Mouse (Mus musculus): ENCODE measurements around the gene Aldob. TPM values are rescaled to one million over a fixed set of nuclear protein-coding genes. Genes with fewer than 3 reads are reported as not detected.
A peak's percentile ranks its signal among the peaks of the same experiment; 100 is the strongest.

Gene Aldob
- total and polyA plus RNA-seq, 3 experiments = 0.72 to 3.9 (median 2.0) TPM

DNA sequence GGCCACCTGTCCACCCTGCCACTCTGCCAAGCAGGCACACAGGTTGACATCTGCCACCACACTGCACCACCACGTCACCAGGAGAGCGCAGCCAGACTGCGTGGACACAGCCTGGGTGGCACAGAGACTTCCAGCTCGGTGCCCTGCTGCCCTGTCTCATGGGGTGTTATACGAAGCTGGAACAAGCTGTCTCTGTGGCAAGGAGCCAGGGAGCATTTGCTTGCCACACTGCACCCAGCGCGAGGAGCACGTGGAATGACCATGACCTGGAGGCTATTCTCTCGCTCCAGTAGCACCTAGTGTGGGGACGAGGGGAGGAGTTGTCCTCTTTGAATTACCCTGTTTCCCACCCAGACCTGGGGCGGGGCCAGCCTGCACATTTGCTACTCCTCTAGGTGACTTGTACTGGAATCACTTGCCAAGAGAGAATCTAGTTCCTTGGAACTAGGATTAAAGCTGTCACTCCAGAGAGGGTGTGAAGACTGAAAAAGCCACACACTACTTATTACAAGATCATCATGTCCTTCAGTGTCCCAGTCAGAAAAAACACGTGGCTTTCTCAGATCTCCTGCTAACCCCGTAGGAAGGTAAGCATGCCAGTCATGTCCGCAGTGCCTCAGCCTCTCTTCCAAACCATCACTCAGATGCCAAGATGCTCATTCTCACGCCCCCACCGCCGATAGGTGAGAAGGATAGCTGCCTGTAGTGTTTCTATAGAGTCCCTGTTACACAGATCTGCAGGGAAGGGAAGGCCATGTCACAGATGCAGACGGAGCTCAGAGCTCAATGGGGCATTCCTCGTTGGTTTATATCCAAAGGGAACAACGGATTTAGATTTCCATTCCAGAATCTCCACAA is 10.8 kb upstream of the Aldob start:
- no peaks in the 10 kb centered on the region for H3K36me3 ChIP-seq (ENCODE audit: control insufficient read depth, insufficient read depth, low read length)
- TF ChIP-seq CTCF (IDR thresholded peaks at IDR 0.05) (no peak), EP300 (IDR thresholded peaks at IDR 0.05; ENCODE audit: insufficient read depth, low read depth, low read length) (peak; percentile 99), POLR2A (IDR thresholded peaks at IDR 0.05; ENCODE audit: insufficient read depth, low read depth, low read length) (peak; percentile 42; the same call in 1 of the 2 replicates)
- no peaks in the 10 kb centered on the region for H3K27me3 ChIP-seq (ENCODE audit: control insufficient read depth, insufficient read depth, low read length)
- intact Hi-C loops (cut with DNase I) = no loop called here
- H3K4me1 ChIP-seq (ENCODE audit: control insufficient read depth, insufficient read depth, low read length) = peaks cover 1% of the 10 kb centered on the region; the same call in 1 of the 2 replicates
- H3K9ac ChIP-seq (ENCODE audit: low read depth, low read length) = peak overlapping the region; percentile 33; the same call in 1 of the 2 replicates
- DNase-seq = peak; percentile 64 to 79
- H3K79me2 ChIP-seq (replicated peaks; ENCODE audit: control insufficient read depth, insufficient read depth, low read length) = no peaks in the 10 kb centered on the region
- 52% methylated on average over 20 of the region's 20 CpGs for WGBS
- peak overlapping the region; percentile 45; the same call in 1 of the 2 replicates for H3K27ac ChIP-seq
- no peak overlapping the region for H3K4me3 ChIP-seq

DNA sequence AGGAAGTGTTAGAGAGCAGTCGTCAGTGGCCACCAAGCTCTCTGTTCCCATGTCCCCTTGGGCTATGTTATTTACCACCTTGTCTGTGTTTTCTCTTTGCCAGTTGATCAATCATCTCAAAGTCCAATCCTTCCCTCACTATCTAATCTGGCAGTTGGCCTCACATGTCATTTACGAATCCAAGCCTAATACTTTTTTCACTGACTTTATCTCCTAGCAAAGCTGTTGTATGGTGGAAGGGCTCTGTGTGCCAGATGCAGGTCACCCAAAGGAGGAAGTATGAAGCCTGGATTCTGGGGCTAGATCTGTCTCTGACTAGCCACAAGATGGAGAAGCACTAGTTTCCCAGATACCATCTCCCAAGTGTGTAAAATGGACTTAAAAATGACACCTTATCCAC is 8.8 kb upstream of the Aldob start:
- no peak overlapping the region for H3K4me3 ChIP-seq
- no peaks in the 10 kb centered on the region for H3K79me2 ChIP-seq (replicated peaks; ENCODE audit: control insufficient read depth, insufficient read depth, low read length)
- H3K27ac ChIP-seq = no peak overlapping the region
- no peaks in the 10 kb centered on the region for H3K27me3 ChIP-seq (ENCODE audit: control insufficient read depth, insufficient read depth, low read length)
- H3K36me3 ChIP-seq (ENCODE audit: control insufficient read depth, insufficient read depth, low read length) = no peaks in the 10 kb centered on the region
- no peak overlapping the region for H3K9ac ChIP-seq (ENCODE audit: low read depth, low read length)
- peaks cover 1% of the 10 kb centered on the region; the same call in 1 of the 2 replicates for H3K4me1 ChIP-seq (ENCODE audit: control insufficient read depth, insufficient read depth, low read length)
- intact Hi-C loops (cut with DNase I) = no loop called here
- WGBS = 56% methylated on average over 2 of the region's 2 CpGs
- no peak for TF ChIP-seq POLR2A (IDR thresholded peaks at IDR 0.05; ENCODE audit: insufficient read depth, low read depth, low read length)
- no peak for TF ChIP-seq EP300 (IDR thresholded peaks at IDR 0.05; ENCODE audit: insufficient read depth, low read depth, low read length)
- TF ChIP-seq CTCF (IDR thresholded peaks at IDR 0.05) = no peak
- DNase-seq = no peak

DNA sequence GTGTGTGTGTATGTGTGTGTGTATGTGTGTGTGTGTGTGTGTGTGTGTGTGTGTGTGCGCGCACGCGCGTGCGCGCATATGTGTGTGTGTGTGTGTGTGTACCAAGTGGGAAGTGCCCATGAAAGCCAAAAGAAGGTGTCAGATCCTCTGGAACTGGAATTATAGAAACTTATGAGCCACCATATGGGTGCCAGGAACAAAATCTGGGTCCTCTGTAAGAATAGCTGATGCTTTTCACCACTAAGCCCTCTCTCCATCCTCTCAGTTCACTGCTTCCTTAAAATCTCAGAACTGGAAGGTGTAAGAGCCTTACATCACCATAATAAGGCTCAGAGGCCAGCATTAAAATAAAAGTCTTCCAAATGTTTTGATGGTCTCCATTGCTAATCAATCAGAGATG is 8.0 kb upstream of the Aldob start:
- H3K4me1 ChIP-seq (ENCODE audit: control insufficient read depth, insufficient read depth, low read length) = peaks cover 1% of the 10 kb centered on the region; the same call in 1 of the 2 replicates
- H3K79me2 ChIP-seq (replicated peaks; ENCODE audit: control insufficient read depth, insufficient read depth, low read length) = no peaks in the 10 kb centered on the region
- H3K36me3 ChIP-seq (ENCODE audit: control insufficient read depth, insufficient read depth, low read length) = no peaks in the 10 kb centered on the region
- no peak for DNase-seq
- no peak overlapping the region for H3K27ac ChIP-seq
- intact Hi-C loops (cut with DNase I) = no loop called here
- H3K9ac ChIP-seq (ENCODE audit: low read depth, low read length) = no peak overlapping the region
- WGBS = 98% methylated on average over 7 of the region's 7 CpGs
- no peaks in the 10 kb centered on the region for H3K27me3 ChIP-seq (ENCODE audit: control insufficient read depth, insufficient read depth, low read length)
- no peak overlapping the region for H3K4me3 ChIP-seq
- TF ChIP-seq CTCF (IDR thresholded peaks at IDR 0.05) = no peak

DNA sequence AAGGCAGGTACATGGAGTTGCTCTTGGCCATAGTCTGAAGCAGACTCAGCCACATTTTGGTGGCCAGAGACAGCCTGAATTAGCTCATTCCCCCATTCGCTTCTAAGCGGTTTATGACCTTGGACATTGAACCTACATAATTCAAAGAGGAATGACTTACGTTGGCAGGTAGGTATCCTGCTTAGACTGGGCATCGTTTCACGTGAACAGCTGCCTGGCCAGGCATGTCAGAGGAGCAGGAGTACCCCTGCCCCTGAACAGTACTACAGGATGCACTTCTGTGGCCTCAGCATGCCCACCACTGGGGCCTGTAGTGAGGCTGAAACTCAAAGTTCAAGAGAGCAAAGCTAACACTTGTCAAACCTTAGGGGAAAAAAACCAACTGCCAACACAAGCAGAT is 4.0 kb upstream of the Aldob start:
- H3K27me3 ChIP-seq (ENCODE audit: control insufficient read depth, insufficient read depth, low read length) = no peaks in the 10 kb centered on the region
- DNase-seq = no peak
- no peaks in the 10 kb centered on the region for H3K79me2 ChIP-seq (replicated peaks; ENCODE audit: control insufficient read depth, insufficient read depth, low read length)
- no peak overlapping the region for H3K9ac ChIP-seq (ENCODE audit: low read depth, low read length)
- H3K4me3 ChIP-seq = no peak overlapping the region
- H3K27ac ChIP-seq = no peak overlapping the region
- 89% methylated on average over 5 of the region's 5 CpGs for WGBS
- H3K4me1 ChIP-seq (ENCODE audit: control insufficient read depth, insufficient read depth, low read length) = no peaks in the 10 kb centered on the region
- TF ChIP-seq EP300 (IDR thresholded peaks at IDR 0.05; ENCODE audit: insufficient read depth, low read depth, low read length) (no peak), POLR2A (IDR thresholded peaks at IDR 0.05; ENCODE audit: insufficient read depth, low read depth, low read length) (no peak), CTCF (IDR thresholded peaks at IDR 0.05) (no peak)
- H3K36me3 ChIP-seq (ENCODE audit: control insufficient read depth, insufficient read depth, low read length) = no peaks in the 10 kb centered on the region
- intact Hi-C loops (cut with DNase I) = no loop called here

DNA sequence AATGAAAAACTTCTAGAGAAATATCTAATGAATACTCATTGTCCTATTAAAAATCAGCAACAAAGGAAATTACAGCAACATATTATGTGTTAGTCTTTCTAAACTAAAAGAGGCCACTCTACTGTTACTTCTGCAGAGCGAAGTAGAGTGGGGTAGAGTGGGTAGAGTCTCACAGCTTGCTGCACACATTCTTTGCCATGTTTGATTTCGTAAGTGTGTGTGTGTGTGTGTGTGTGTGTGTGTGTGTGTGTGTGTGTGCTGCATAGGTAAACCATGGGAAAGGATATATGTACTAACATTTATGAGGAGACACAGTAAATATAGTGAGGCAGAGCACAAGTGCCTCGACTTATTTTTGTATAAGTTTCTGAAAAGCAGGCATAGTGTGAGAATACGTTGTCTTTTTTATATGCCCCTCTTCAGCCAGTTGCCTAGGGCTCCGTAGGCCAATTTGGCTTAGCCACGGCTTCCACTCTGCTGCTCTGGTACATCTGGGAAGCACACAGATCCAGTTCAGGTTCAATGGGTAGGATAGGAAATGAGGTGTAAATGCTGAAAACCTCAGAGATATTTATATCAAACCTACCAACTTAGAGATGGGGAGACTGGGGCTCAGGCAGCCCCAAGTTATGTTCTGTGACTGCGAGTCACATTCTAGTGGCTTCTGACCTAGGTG is 1.7 kb downstream of the Aldob start:
- Histone ChIP-seq H3K9ac (ENCODE audit: low read depth, low read length) (no peak overlapping the region), H3K79me2 (replicated peaks; ENCODE audit: control insufficient read depth, insufficient read depth, low read length) (no peaks in the 10 kb centered on the region), H3K27me3 (ENCODE audit: control insufficient read depth, insufficient read depth, low read length) (no peaks in the 10 kb centered on the region), H3K4me3 (no peak overlapping the region), H3K27ac (no peak overlapping the region), H3K36me3 (ENCODE audit: control insufficient read depth, insufficient read depth, low read length) (no peaks in the 10 kb centered on the region), H3K4me1 (ENCODE audit: control insufficient read depth, insufficient read depth, low read length) (no peaks in the 10 kb centered on the region)
- intact Hi-C loops (cut with DNase I) = no loop called here
- TF ChIP-seq EP300 (IDR thresholded peaks at IDR 0.05; ENCODE audit: insufficient read depth, low read depth, low read length) (no peak), POLR2A (IDR thresholded peaks at IDR 0.05; ENCODE audit: insufficient read depth, low read depth, low read length) (no peak), CTCF (IDR thresholded peaks at IDR 0.05) (no peak)
- DNase-seq = no peak
- 82% methylated on average over 7 of the region's 7 CpGs for WGBS

All from heart, adult 2 months (tissue).